ENCODE assay signal across 8 mouse cellular contexts in the genomic region with DNA sequence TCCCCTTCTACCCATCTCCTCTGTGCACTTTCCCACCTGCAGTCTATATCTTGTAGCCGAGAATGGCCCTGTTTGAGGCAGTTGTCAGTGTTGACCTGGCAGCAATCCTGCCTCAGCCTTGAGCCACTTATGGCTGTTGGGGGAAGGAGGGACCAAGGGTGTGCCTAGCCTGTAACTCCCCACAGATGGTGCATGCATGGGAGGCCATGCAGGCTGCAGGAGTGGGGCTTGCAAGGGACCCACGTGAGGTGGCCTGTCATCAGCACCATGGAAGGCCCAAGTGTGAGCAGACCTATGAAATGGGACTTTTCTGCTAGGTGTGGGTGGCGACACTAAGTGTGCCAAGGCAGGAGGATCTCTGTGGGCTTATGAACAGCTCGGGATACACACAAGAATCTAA. TPM values are rescaled to one million over a fixed set of nuclear protein-coding genes. Genes with fewer than 3 reads are reported as not detected.
DNase-seq lines count a peak whose midpoint lies in the region; ATAC-seq and TF ChIP-seq lines count a peak whose summit lies in the region.

No protein-coding gene starts in this region.

- H3K27me3 ChIP-seq in heart, embryonic 13.5 days (replicated peaks): peaks cover 7% of the 10 kb centered on the region; the same call in 1 of the 2 replicates
- H3K27me3 ChIP-seq in limb, embryonic 11.5 days (ENCODE audit: control insufficient read depth, insufficient read depth, low read length): peaks cover 27% of the 10 kb centered on the region
- H3K27me3 ChIP-seq in stomach, postnatal 0 days (ENCODE audit: control insufficient read depth, insufficient read depth, low read length): no peaks in the 10 kb centered on the region

- no peak for DNase-seq in heart, postnatal 4 days
- DNase-seq in right cerebral cortex, adult 18-20 months: peak; percentile 63
- no peak for DNase-seq in right cerebral cortex, postnatal 10 days (ENCODE audit: low spot score in 2 of 2)
- DNase-seq in limb, embryonic 11.5 days (ENCODE audit: low spot score): peak; percentile 50
- DNase-seq in stomach, postnatal 0 days (ENCODE audit: low spot score): no peak
- DNase-seq in right cerebral cortex, adult 2 months (ENCODE audit: low spot score in 2 of 2): no peak

- H3K9ac ChIP-seq in heart, embryonic 13.5 days: peak overlapping the region; percentile 83
- no peak overlapping the region for H3K9ac ChIP-seq in limb, embryonic 11.5 days (ENCODE audit: low read length)
- H3K9ac ChIP-seq in stomach, postnatal 0 days (ENCODE audit: low read length): peak overlapping the region; percentile 60

- H3K9me3 ChIP-seq in heart, embryonic 13.5 days: no peaks in the 10 kb centered on the region
- no peaks in the 10 kb centered on the region for H3K9me3 ChIP-seq in limb, embryonic 11.5 days (ENCODE audit: control insufficient read depth, low read length)
- no peaks in the 10 kb centered on the region for H3K9me3 ChIP-seq in stomach, postnatal 0 days (ENCODE audit: control insufficient read depth, low read length)

- peaks cover 72% of the 10 kb centered on the region for H3K4me1 ChIP-seq in heart, embryonic 13.5 days
- peaks cover 17% of the 10 kb centered on the region for H3K4me1 ChIP-seq in limb, embryonic 11.5 days (ENCODE audit: control insufficient read depth, insufficient read depth, low read length)
- peaks cover 4% of the 10 kb centered on the region for H3K4me1 ChIP-seq in stomach, postnatal 0 days (replicated peaks; ENCODE audit: control insufficient read depth, insufficient read depth)

- H3K4me2 ChIP-seq in heart, embryonic 13.5 days: peak overlapping the region; percentile 81
- H3K4me2 ChIP-seq in limb, embryonic 11.5 days (ENCODE audit: low read depth, severe bottlenecking): peak overlapping the region; percentile 54; the same call in 1 of the 2 replicates
- H3K4me2 ChIP-seq in stomach, postnatal 0 days (replicated peaks; ENCODE audit: low read depth): peak overlapping the region; percentile 59

- TF ChIP-seq CTCF in stomach, postnatal 0 days (IDR thresholded peaks at IDR 0.05; ENCODE audit: low read depth): no peak

- H3K27ac ChIP-seq in heart, embryonic 13.5 days (replicated peaks): peak overlapping the region; percentile 32; the same call in 1 of the 2 replicates
- H3K27ac ChIP-seq in limb, embryonic 11.5 days (replicated peaks; ENCODE audit: low read depth, low read length): no peak overlapping the region
- H3K27ac ChIP-seq in stomach, postnatal 0 days (replicated peaks): peak overlapping the region; percentile 82

- 35% methylated on average over 4 of the region's 4 CpGs for WGBS in heart, embryonic 13.5 days
- WGBS in limb, embryonic 11.5 days: 35% methylated on average over 4 of the region's 4 CpGs
- WGBS in stomach, postnatal 0 days: 30% methylated on average over 4 of the region's 4 CpGs

- TF ChIP-seq EP300 in stomach, postnatal 0 days (optimal IDR thresholded peaks at IDR 0.05): no peak

- ATAC-seq in heart, embryonic 13.5 days (ENCODE audit: extremely low read depth, insufficient number of reproducible peaks, low FRiP score, low TSS enrichment): no peak
- ATAC-seq in limb, embryonic 11.5 days (ENCODE audit: insufficient number of reproducible peaks, low FRiP score, low TSS enrichment, low read depth): peak; percentile 19; the same call in 1 of the 2 replicates
- peak; percentile 1; the same call in 1 of the 2 replicates for ATAC-seq in stomach, postnatal 0 days (ENCODE audit: low FRiP score, low TSS enrichment)
- no peak for ATAC-seq in megakaryocyte-erythroid progenitor cell, adult 5-6 weeks (replicated peaks; ENCODE audit: low FRiP score, low TSS enrichment, poor library complexity, severe bottlenecking)

- peak overlapping the region; percentile 52 for H3K4me3 ChIP-seq in heart, embryonic 13.5 days
- peak overlapping the region; percentile 28; the same call in 1 of the 2 replicates for H3K4me3 ChIP-seq in limb, embryonic 11.5 days (ENCODE audit: low read depth, low read length)
- H3K4me3 ChIP-seq in stomach, postnatal 0 days (ENCODE audit: low read depth, low read length): no peak overlapping the region

- peaks cover 58% of the 10 kb centered on the region for H3K36me3 ChIP-seq in heart, embryonic 13.5 days
- H3K36me3 ChIP-seq in limb, embryonic 11.5 days (ENCODE audit: control insufficient read depth, insufficient read depth, low read length): peaks cover 28% of the 10 kb centered on the region
- H3K36me3 ChIP-seq in stomach, postnatal 0 days (ENCODE audit: control insufficient read depth, insufficient read depth, low read length): peaks cover 27% of the 10 kb centered on the region

RNA-seq across cellular contexts. Expression of gene 4930404N11Rik, which starts 0.5 kb away (rescaled TPM):
- polyA plus RNA-seq in heart, embryonic 13.5 days (2015; fragmentation: Nextera tagmentation; extraction: Ambion mirVana): 0.98 and 1.1 TPM in 2 replicates
- total RNA-seq in heart, postnatal 4 days (2021): 1 to 10 TPM in 1 of 2 experiments, under 1 TPM in 1; 0.63 to 2.0 TPM
- polyA plus RNA-seq in limb, embryonic 11.5 days (2014; fragmentation: Nextera tagmentation; extraction: Ambion mirVana): 0.21 and 0.45 TPM in 2 replicates
- polyA plus RNA-seq in stomach, postnatal 0 days (2015; fragmentation: Nextera tagmentation; extraction: Ambion mirVana): 16.5 and 17.5 TPM in 2 replicates
- 0.70 TPM in 1 of 2 replicates, not detected in the other for total RNA-seq in megakaryocyte-erythroid progenitor cell, adult 5-6 weeks (2014; fragmentation: Nextera tagmentation)
- 1.9 TPM in 1 of 2 replicates, not detected in the other for total RNA-seq in megakaryocyte-erythroid progenitor cell, adult 5-6 weeks (2017)

RNA-seq across cellular contexts. Expression of gene Mfsd12, which starts 7.8 kb away (rescaled TPM):
- polyA plus RNA-seq in heart, embryonic 13.5 days (2015; fragmentation: Nextera tagmentation; extraction: Ambion mirVana): 10.7 and 11.1 TPM in 2 replicates
- total RNA-seq in heart, postnatal 4 days (2021): 10 to 100 TPM; 12.1 to 13.5 TPM
- 4.7 and 5.9 TPM in 2 replicates for polyA plus RNA-seq in limb, embryonic 11.5 days (2014; fragmentation: Nextera tagmentation; extraction: Ambion mirVana)
- 7.4 and 7.9 TPM in 2 replicates for polyA plus RNA-seq in stomach, postnatal 0 days (2015; fragmentation: Nextera tagmentation; extraction: Ambion mirVana)
- total RNA-seq in megakaryocyte-erythroid progenitor cell, adult 5-6 weeks (2014; fragmentation: Nextera tagmentation): 15.7 and 16.4 TPM in 2 replicates
- total RNA-seq in megakaryocyte-erythroid progenitor cell, adult 5-6 weeks (2017): 13.9 and 14.1 TPM in 2 replicates

RNA-seq across cellular contexts. Expression of gene Fzr1, which starts 13.2 kb away (rescaled TPM):
- 72.2 and 78.1 TPM in 2 replicates for polyA plus RNA-seq in heart, embryonic 13.5 days (2015; fragmentation: Nextera tagmentation; extraction: Ambion mirVana)
- 10 to 100 TPM; 55.4 to 56.8 TPM for total RNA-seq in heart, postnatal 4 days (2021)
- polyA plus RNA-seq in limb, embryonic 11.5 days (2014; fragmentation: Nextera tagmentation; extraction: Ambion mirVana): 107 and 119 TPM in 2 replicates
- 51.4 and 51.6 TPM in 2 replicates for polyA plus RNA-seq in stomach, postnatal 0 days (2015; fragmentation: Nextera tagmentation; extraction: Ambion mirVana)
- total RNA-seq in megakaryocyte-erythroid progenitor cell, adult 5-6 weeks (2014; fragmentation: Nextera tagmentation): 28.5 and 50.0 TPM in 2 replicates
- 12.2 and 14.9 TPM in 2 replicates for total RNA-seq in megakaryocyte-erythroid progenitor cell, adult 5-6 weeks (2017)

RNA-seq across cellular contexts. Expression of gene Hmg20b, which starts 14.8 kb away (rescaled TPM):
- polyA plus RNA-seq in heart, embryonic 13.5 days (2015; fragmentation: Nextera tagmentation; extraction: Ambion mirVana): 81.9 and 90.9 TPM in 2 replicates
- 100 to 1,000 TPM; 107 to 113 TPM for total RNA-seq in heart, postnatal 4 days (2021)
- 129 and 130 TPM in 2 replicates for polyA plus RNA-seq in limb, embryonic 11.5 days (2014; fragmentation: Nextera tagmentation; extraction: Ambion mirVana)
- polyA plus RNA-seq in stomach, postnatal 0 days (2015; fragmentation: Nextera tagmentation; extraction: Ambion mirVana): 72.2 and 77.9 TPM in 2 replicates
- total RNA-seq in megakaryocyte-erythroid progenitor cell, adult 5-6 weeks (2014; fragmentation: Nextera tagmentation): 25.7 and 37.6 TPM in 2 replicates
- 44.2 and 61.1 TPM in 2 replicates for total RNA-seq in megakaryocyte-erythroid progenitor cell, adult 5-6 weeks (2017)

RNA-seq across cellular contexts. Expression of gene Dohh, which starts 19.2 kb away (rescaled TPM):
- 69.7 and 73.6 TPM in 2 replicates for polyA plus RNA-seq in heart, embryonic 13.5 days (2015; fragmentation: Nextera tagmentation; extraction: Ambion mirVana)
- total RNA-seq in heart, postnatal 4 days (2021): 10 to 100 TPM; 52.9 to 55.9 TPM
- 53.7 and 55.7 TPM in 2 replicates for polyA plus RNA-seq in limb, embryonic 11.5 days (2014; fragmentation: Nextera tagmentation; extraction: Ambion mirVana)
- polyA plus RNA-seq in stomach, postnatal 0 days (2015; fragmentation: Nextera tagmentation; extraction: Ambion mirVana): 59.4 and 63.0 TPM in 2 replicates
- total RNA-seq in megakaryocyte-erythroid progenitor cell, adult 5-6 weeks (2014; fragmentation: Nextera tagmentation): 12.3 and 31.4 TPM in 2 replicates
- total RNA-seq in megakaryocyte-erythroid progenitor cell, adult 5-6 weeks (2017): 31.2 and 37.8 TPM in 2 replicates

Comparison
In these comparisons a context has a peak if more than half of its experiments do, and no peak if none do; other contexts are left out.
1. DNase-seq: peak in right cerebral cortex, adult 18-20 months (single experiment) and limb, embryonic 11.5 days (single experiment); none in heart, postnatal 4 days (single experiment), right cerebral cortex, postnatal 10 days (0 of 2), stomach, postnatal 0 days (single experiment) and right cerebral cortex, adult 2 months (0 of 2).
2. ATAC-seq: peak in limb, embryonic 11.5 days (single experiment) and stomach, postnatal 0 days (single experiment); none in heart, embryonic 13.5 days (single experiment) and megakaryocyte-erythroid progenitor cell, adult 5-6 weeks (single experiment).
3. Peak in every context shown above with its lines, with median percentiles within 50 percentile points of each other: H3K4me2 ChIP-seq.